Mouse (Mus musculus) hindbrain, embryonic 11.5 days (tissue): ENCODE data around the gene Zfp830. TPM values are rescaled to one million over a fixed set of nuclear protein-coding genes. Genes with fewer than 3 reads are reported as not detected.

Experiments used
- ATAC-seq: fragments of 200-750 bp; cut with Nextera tagmentation; 2 replicates; pipeline ENCODE4 v1.8.0; 2017; ENCODE audit warnings: mild to moderate bottlenecking, moderate TSS enrichment, moderate library complexity; ENCODE audit not compliant: low FRiP score
- DNase-seq: peaks from one replicate; pipeline ENCODE4 v3.0.0-alpha.2; 2015; ENCODE audit warnings: low spot score
- H3K27ac ChIP-seq: fragments of 300-500 bp; sonication (generic); 2 replicates; pipeline ENCODE4 v1.5.1; 2014; ENCODE audit warnings: mild to moderate bottlenecking, low read depth, low read length
- H3K27me3 ChIP-seq: fragments of 300-500 bp; sonication (generic); 2 replicates; pipeline ENCODE4 v1.6.1; 2014; ENCODE audit warnings: mild to moderate bottlenecking, low read length, moderate library complexity, mixed read lengths; ENCODE audit not compliant: control insufficient read depth, insufficient read depth
- H3K36me3 ChIP-seq: fragments of 300-500 bp; sonication (generic); 2 replicates; pipeline ENCODE4 v1.6.1; 2014; ENCODE audit warnings: mild to moderate bottlenecking, low read length, moderate library complexity, mixed read lengths; ENCODE audit not compliant: control insufficient read depth, insufficient read depth
- H3K4me1 ChIP-seq: fragments of 300-500 bp; sonication (generic); replicated peaks from 2 replicates; pipeline ENCODE4 v1.6.1; 2014; ENCODE audit warnings: low read length, mixed read lengths; ENCODE audit not compliant: control insufficient read depth, insufficient read depth
- H3K4me2 ChIP-seq: fragments of 300-500 bp; sonication (generic); replicated peaks from 2 replicates; pipeline ENCODE4 v1.6.1; 2014; ENCODE audit warnings: mild to moderate bottlenecking, low read depth, low read length
- H3K4me3 ChIP-seq: fragments of 300-500 bp; sonication (generic); 2 replicates; pipeline ENCODE4 v1.5.1; 2014; ENCODE audit warnings: low read depth, low read length
- H3K9ac ChIP-seq: fragments of 300-500 bp; sonication (generic); 2 replicates; pipeline ENCODE4 v1.6.1; 2014; ENCODE audit warnings: low read depth, low read length
- H3K9me3 ChIP-seq: fragments of 300-500 bp; sonication (generic); 2 replicates; pipeline ENCODE4 v1.6.1; 2016; ENCODE audit warnings: low read length; ENCODE audit not compliant: control insufficient read depth
- WGBS: fragments of 180-500 bp; shearing (Covaris S2); extraction: QIAGEN DNeasy Blood & Tissue Kit; methylation state at CpG from one replicate; pipeline ENCODE4 v1.1.7; 2014; 5-methylcytosine and 5-hydroxymethylcytosine counted together
- polyA plus RNA-seq: library from polyadenylated mRNA; unstranded; fragments of >200 nt; fragmentation: Nextera tagmentation; extraction: Ambion mirVana; gene quantifications from 2 replicates; pipeline ENCODE4 v1.2.1, GENCODE M21; 2014

Gene Zfp830
- polyA plus RNA-seq, 1 experiment from 2014 or later: 42.6 TPM

DNA sequence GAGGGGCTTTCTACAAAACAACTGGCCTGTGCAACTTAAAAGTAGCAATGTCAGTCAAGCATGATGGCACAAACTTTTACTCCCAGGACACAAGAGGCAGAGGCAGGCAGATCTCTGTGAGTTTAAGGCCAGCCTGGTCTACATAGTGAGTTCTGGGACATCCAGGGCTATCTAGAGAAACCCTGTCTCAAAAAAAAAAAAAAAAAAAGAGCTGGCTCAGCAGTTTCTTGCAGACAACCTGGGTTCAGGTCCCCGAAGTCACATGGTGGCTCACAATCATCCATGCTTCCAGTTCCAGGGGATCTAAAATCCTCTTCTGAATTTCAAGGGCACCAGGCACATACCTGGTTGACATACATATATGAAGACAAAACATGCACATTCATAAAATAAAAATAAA, 8.2 kb upstream of the Zfp830 start:
- DNase-seq: no peak
- Histone ChIP-seq H3K9ac (no peak overlapping the region), H3K27ac (no peak overlapping the region), H3K36me3 (no peaks in the 10 kb centered on the region), H3K4me2 (no peak overlapping the region), H3K4me3 (no peak overlapping the region), H3K27me3 (no peaks in the 10 kb centered on the region), H3K4me1 (no peaks in the 10 kb centered on the region), H3K9me3 (no peaks in the 10 kb centered on the region)
- WGBS: 87% methylated on average over 1 of the region's 1 CpGs
- no peak for ATAC-seq

DNA sequence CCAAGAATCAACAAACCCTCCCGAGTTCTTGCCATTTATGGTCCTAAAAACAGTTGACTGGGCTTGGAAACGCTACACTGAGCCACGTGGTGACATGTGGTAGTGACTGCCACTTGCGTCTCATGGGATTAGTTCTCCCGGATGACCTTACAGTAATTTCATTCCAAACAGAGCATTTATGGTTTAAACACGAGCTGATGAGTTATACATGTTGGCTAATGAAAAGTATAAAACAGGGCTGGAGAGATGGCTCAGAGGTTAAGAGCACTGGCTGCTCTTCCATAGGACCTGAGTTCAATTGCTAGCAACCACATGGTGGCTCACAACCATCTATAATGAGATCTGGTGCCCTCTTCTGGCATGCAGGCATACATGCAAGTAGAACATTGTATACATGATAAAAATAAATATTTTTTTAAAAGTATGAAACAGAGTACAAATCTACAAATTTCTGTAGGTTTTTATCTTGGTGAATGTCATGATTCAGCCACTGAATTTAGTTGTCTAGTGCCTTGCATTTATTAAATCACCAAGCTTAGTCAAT, 1.8 kb upstream of the Zfp830 start:
- Histone ChIP-seq H3K27ac (no peak overlapping the region), H3K36me3 (no peaks in the 10 kb centered on the region), H3K4me2 (no peak overlapping the region), H3K27me3 (no peaks in the 10 kb centered on the region), H3K9me3 (no peaks in the 10 kb centered on the region), H3K4me3 (no peak overlapping the region), H3K4me1 (peaks cover 3% of the 10 kb centered on the region; the same call in 1 of the 2 replicates), H3K9ac (no peak overlapping the region)
- DNase-seq (no peak), ATAC-seq (no peak)
- WGBS: 88% methylated on average over 6 of the region's 6 CpGs

- no peak overlapping the region for H3K27ac ChIP-seq
- H3K27me3 ChIP-seq: no peaks in the 10 kb centered on the region
- DNase-seq: no peak
- WGBS: 15% methylated on average over 4 of the region's 4 CpGs
- H3K36me3 ChIP-seq: no peaks in the 10 kb centered on the region
- no peak for ATAC-seq
- peak overlapping the region; percentile 87 for H3K9ac ChIP-seq
- peak overlapping the region; percentile 99 for H3K4me3 ChIP-seq
- no peaks in the 10 kb centered on the region for H3K9me3 ChIP-seq
- peaks cover 3% of the 10 kb centered on the region; the same call in 1 of the 2 replicates for H3K4me1 ChIP-seq
- H3K4me2 ChIP-seq: peak overlapping the region; percentile 88
Observed at GRCm38 (mm10) chr11:82763261-82763660, 884 bp upstream of the Zfp830 start.

- Histone ChIP-seq H3K27ac (peak overlapping the region; percentile 80), H3K9me3 (no peaks in the 10 kb centered on the region), H3K4me3 (peak overlapping the region; percentile 99), H3K4me2 (peak overlapping the region; percentile 88), H3K27me3 (no peaks in the 10 kb centered on the region), H3K36me3 (no peaks in the 10 kb centered on the region), H3K4me1 (peaks cover 3% of the 10 kb centered on the region; the same call in 1 of the 2 replicates), H3K9ac (peak overlapping the region; percentile 87)
- ATAC-seq (peak; percentile 82), DNase-seq (no peak)
- under 1% methylated on average over 28 of the region's 28 CpGs for WGBS
Observed at GRCm38 (mm10) chr11:82764438-82764924, 336 bp downstream of the Zfp830 start.

GRCm38 (mm10) chr11:82780134-82780533, 16.0 kb downstream of the Zfp830 start:
- WGBS: 62% methylated on average over 5 of the region's 5 CpGs
- Histone ChIP-seq H3K9me3 (no peaks in the 10 kb centered on the region), H3K9ac (peak overlapping the region; percentile 95), H3K4me3 (peak overlapping the region; percentile 96), H3K27me3 (no peaks in the 10 kb centered on the region), H3K27ac (no peak overlapping the region), H3K4me2 (peak overlapping the region; percentile 51), H3K36me3 (no peaks in the 10 kb centered on the region), H3K4me1 (no peaks in the 10 kb centered on the region; the same call in 1 of the 2 replicates)
- DNase-seq (no peak), ATAC-seq (no peak)

GRCm38 (mm10) chr11:82780983-82781903, 17.1 kb downstream of the Zfp830 start, which contains the start of gene Lig3:
TSS of gene Lig3 (plus strand) at chr11:82781108.
- peak; percentile 98 for DNase-seq
- Histone ChIP-seq H3K27ac (peak within 1 kb of the TSS; percentile 94), H3K4me1 (no peaks in the 10 kb centered on the region; the same call in 1 of the 2 replicates), H3K4me2 (peak within 1 kb of the TSS; percentile 51), H3K36me3 (no peaks in the 10 kb centered on the region), H3K27me3 (no peaks in the 10 kb centered on the region), H3K9me3 (no peaks in the 10 kb centered on the region), H3K4me3 (peak within 1 kb of the TSS; percentile 96), H3K9ac (peak within 1 kb of the TSS; percentile 95)
- ATAC-seq: peak; percentile 94
- WGBS: under 1% methylated on average over 61 of the region's 90 CpGs

DNA sequence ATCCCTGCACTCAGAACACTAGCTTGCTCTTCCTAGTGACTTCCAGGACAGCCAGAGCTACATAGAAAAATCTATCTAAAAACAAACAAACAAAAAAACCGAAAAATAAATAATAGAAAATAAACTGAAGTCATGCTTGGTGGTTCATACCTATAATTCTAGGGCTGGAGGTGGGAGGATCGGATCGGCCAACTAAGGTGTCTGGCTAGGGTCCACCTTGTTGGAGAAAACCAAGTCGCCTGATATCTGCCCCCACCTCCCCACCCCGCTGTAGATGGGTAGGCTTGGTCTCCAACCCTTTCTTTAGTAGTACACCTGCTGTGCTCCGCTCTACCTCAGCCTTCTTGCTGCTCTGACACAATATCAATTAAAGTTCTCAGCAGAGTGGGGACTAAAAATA, 18.1 kb downstream of the Zfp830 start:
- 46% methylated on average over 6 of the region's 6 CpGs for WGBS
- DNase-seq (no peak), ATAC-seq (no peak)
- Histone ChIP-seq H3K27me3 (no peaks in the 10 kb centered on the region), H3K36me3 (no peaks in the 10 kb centered on the region), H3K4me1 (no peaks in the 10 kb centered on the region; the same call in 1 of the 2 replicates), H3K4me2 (peak overlapping the region; percentile 51), H3K9me3 (no peaks in the 10 kb centered on the region), H3K27ac (no peak overlapping the region), H3K9ac (peak overlapping the region; percentile 95), H3K4me3 (peak overlapping the region; percentile 96)

GRCm38 (mm10) chr11:82783453-82783852, 19.3 kb downstream of the Zfp830 start:
- H3K27me3 ChIP-seq: no peaks in the 10 kb centered on the region
- no peak for ATAC-seq
- no peak overlapping the region for H3K27ac ChIP-seq
- no peaks in the 10 kb centered on the region for H3K9me3 ChIP-seq
- H3K4me3 ChIP-seq: no peak overlapping the region
- H3K4me2 ChIP-seq: no peak overlapping the region
- H3K36me3 ChIP-seq: 0 out of 2 replicates have a peak, but pooled peaks cover 3% of the 10 kb centered on the region
- no peak overlapping the region for H3K9ac ChIP-seq
- WGBS: 96% methylated on average over 11 of the region's 11 CpGs
- no peaks in the 10 kb centered on the region; the same call in 1 of the 2 replicates for H3K4me1 ChIP-seq
- no peak for DNase-seq
